Mouse (Mus musculus): ENCODE measurements at regions not wholly inside any gene's neighbourhood (a gene's known extent, or its start where the extent isn't known, plus 50 kb on each side); places are given as distances from the start of the nearest gene placed in this dataset.

DNA sequence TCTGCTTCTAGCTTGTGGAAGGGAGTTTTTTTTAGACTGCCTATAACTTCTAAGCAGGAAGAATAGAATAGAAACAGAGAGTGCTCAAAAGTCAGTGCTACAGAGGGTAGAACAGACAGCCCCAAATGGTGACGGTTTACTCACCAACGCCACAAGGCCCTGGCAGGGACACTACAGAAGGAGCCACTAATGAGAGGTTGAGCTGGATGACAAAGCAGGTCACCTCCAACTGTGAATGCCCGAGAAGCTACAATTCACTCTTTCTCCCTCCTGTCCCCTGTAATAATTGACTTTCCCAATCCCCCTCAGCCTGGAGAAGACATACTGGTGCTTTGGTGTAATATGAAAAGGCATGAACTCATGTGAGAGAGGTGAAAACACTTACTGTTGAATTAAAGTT, 106.5 kb upstream of the Arl4c start:
- DNase-seq (ENCODE audit: low spot score in 2 of 2), result no peak

DNA sequence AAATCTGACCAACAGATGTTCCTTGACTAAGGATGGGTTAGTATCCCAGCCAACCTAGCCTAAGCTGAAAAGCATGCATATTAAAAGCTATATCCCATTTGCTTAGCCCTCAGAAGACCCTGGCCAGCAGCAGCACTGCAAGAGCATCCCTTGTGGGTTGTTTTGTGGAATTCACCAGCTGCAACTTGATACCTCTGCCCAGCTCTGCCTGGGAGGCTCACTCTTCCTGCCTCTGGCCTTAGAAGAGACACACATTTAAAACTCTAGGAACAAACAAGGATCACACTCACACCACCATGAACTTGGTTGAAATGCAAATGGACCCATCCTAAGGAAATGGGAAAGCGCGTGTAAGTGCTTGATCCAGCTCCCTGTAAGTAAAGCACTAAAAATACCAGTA, 107.7 kb upstream of the Arl4c start:
- no peak for DNase-seq (ENCODE audit: low spot score in 2 of 2)

GRCm38 (mm10) chr1:88813200-88813599, 111.2 kb upstream of the Arl4c start:
- no peak for DNase-seq (ENCODE audit: low spot score in 2 of 2)

GRCm38 (mm10) chr1:88816376-88816945, 114.4 kb upstream of the Arl4c start:
- DNase-seq (ENCODE audit: low spot score in 2 of 2), result peak in 1 of 2 experiments; percentile 5

DNA sequence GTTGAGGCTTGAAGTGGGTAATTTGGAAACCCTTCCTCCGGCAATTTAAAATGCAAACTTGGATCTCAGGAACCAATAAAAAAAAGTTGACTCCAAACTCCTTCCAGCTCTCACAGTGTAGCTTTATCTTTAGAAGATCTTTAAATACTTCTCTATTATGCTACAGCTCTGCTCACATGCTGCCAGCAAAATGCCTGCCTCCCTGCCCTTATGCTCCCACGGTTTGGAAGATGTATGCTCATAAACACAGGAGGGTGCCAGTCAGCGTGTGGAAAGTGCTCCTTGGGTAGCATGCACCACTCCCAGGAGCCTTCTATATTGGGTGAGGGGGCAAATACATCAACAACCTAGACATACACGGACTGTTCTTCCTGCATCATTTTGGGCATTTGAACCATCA, 123.2 kb upstream of the Arl4c start:
- DNase-seq (ENCODE audit: low spot score in 2 of 2), result peak; percentile 8 to 35

DNA sequence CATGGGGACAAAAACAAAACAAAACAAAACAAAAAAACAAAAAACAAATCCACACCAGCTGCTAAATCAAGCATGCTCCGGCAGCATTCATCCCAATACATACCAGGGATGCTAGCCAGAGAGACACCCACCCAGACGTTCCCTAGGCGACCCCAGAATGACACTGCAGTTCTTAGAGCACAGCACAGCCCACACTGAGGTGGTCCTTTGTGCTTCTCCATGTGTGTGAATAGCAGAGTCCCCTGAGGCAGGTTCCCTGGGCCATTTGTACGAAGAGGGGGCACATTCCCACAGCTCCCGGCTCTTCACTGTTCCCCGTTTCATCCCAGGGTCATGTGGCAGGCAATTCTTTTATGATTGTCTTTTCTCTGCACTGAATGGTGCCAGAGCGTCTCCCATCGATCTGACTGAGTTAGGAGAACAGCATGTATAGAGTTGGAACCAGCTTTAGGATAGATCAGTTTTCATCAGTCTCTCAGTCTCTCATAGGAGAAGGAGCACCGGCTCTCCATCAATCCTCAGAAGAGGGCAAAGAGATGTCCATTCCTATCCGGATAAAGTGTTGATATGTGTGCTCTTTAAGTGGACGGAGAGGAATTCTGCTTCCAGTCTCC, 136.7 kb upstream of the Arl4c start:
- DNase-seq (ENCODE audit: low spot score in 2 of 2), result no peak

GRCm38 (mm10) chr1:88839407-88839976, 137.5 kb upstream of the Arl4c start:
- DNase-seq (ENCODE audit: low spot score in 2 of 2), result no peak

DNA sequence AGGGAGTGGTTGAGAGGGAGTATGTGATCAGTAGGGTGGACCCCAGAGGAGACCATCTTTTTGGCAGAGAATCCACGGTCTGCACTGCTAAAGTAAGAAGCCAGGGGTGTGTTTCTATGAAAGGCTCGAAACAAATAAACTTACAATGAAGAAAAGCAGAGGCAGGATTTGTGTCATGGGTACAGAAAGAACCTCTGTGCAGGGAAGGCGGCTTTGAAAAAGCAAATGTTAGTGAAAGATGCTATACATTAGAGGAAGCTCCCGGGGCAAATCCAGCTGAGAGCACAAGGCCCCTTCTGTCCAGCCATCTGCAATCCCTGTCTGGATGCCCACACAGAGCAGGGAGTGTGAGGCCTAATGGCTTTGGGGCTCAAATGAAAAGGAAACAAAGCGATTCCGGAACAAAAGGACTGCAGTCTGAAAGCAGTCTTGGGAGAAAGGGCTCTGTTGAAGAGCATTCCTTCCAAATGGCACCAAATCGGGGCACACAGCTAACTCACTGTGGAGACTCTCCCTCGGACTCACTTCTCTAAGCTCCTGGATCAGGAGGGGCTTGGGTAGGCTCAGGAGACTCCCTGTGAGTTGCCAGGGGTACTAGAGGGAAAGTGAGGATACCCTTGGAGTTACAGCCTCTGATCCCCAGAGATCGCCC, 138.1 kb upstream of the Arl4c start:
- DNase-seq (ENCODE audit: low spot score in 2 of 2), result peak; percentile 8 to 22

DNA sequence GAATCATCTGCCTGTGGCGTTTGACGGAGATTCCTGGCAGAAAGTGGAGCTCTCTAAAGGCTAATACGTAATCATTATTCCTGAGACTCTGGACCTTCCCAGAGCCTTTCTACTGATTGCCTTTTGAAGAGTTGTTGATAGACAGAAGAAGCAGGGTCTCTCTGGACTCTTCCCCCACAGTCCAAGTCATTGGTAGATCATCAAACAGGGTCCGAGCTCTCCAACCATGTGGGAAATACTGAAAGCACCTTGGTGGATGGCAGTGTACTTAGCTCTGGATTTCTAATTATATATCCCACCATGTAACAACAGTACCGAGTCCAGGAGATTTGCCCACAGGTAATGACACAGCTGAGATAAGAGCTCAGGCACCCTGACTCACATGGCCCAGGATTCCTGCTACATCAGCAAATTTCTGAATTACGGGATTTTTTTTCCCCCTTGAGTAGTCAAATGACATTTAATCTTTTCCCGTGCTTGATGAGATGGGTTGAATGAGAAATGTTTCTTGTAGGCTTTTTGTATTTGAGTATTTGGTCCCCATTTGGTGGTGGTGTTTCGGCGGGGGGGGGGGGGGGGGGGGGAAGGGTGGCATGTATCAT, 139.1 kb upstream of the Arl4c start:
- DNase-seq (ENCODE audit: low spot score in 2 of 2), result no peak

- no peak for DNase-seq (ENCODE audit: low spot score in 2 of 2)
Measured at GRCm38 (mm10) chr1:88847333-88848091, 145.5 kb upstream of the Arl4c start.

DNA sequence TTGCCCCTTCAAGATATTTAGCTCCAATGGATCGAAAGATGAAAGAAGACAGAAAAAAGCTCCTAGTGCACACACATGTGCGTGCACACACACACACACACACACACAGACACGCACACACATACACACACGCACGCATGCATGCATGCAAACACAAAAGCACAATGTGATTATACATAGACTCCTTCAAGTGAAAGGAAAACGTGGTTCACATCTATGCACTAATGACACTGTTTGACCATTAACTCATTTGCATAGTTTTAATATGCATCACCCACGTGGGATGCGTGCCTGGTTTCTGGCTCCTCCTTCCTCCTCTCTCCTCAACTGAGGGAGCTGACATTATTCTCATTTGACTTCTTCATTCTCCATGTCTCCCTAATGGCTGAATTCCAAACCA, 146.2 kb upstream of the Arl4c start:
- DNase-seq (ENCODE audit: low spot score in 2 of 2), result no peak

GRCm38 (mm10) chr1:88849421-88849820, 147.4 kb upstream of the Arl4c start:
- no peak for DNase-seq (ENCODE audit: low spot score in 2 of 2)

GRCm38 (mm10) chr1:88851931-88852330, 149.9 kb upstream of the Arl4c start:
- no peak for DNase-seq (ENCODE audit: low spot score in 2 of 2)

- no peak for DNase-seq (ENCODE audit: low spot score in 2 of 2)
Measured at GRCm38 (mm10) chr1:88860871-88861589, 159.0 kb upstream of the Arl4c start.

DNA sequence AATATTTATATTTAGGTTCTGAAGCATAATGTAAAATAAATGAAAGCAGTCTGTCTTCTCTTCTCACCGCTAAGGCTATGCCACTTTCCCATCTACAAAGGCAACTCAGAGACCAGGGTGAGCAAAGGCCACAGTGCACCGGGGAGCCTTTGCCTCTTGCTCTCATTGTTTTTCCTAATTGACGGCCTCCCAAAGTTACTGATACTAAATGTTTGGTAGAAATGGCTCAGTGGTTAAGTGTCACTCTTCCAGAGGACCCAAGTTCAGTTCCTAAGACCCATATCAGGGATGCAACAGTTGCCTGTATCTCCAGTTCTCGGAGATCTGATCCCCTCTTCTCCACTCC, 159.5 kb upstream of the Arl4c start:
- DNase-seq (ENCODE audit: low spot score in 2 of 2), result no peak

DNA sequence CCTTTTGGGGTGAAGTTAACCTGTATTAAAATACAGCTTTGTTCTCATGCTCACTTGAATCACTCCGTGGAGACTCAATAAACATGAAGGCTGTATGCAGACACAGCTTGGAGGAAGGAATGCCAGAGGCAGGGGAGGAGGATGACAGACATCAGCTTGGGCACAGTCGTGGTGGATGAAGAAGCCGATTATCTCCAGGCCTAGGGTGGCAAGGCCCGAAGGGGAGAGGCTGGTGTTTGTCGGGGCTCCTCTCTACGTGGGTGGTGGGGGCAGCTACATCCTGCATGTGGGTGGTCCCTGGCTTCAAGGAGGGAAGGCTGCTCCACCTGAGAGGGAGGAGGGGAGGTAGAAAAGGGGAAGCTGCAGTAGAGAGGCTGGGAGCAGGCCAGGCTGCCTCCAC, 163.4 kb upstream of the Arl4c start:
- DNase-seq (ENCODE audit: low spot score in 2 of 2), result no peak

- no peak for DNase-seq (ENCODE audit: low spot score in 2 of 2)
Measured at GRCm38 (mm10) chr1:88866571-88866970, 164.6 kb upstream of the Arl4c start.

GRCm38 (mm10) chr1:88867138-88867537, 165.1 kb upstream of the Arl4c start:
- no peak for DNase-seq (ENCODE audit: low spot score in 2 of 2)

DNA sequence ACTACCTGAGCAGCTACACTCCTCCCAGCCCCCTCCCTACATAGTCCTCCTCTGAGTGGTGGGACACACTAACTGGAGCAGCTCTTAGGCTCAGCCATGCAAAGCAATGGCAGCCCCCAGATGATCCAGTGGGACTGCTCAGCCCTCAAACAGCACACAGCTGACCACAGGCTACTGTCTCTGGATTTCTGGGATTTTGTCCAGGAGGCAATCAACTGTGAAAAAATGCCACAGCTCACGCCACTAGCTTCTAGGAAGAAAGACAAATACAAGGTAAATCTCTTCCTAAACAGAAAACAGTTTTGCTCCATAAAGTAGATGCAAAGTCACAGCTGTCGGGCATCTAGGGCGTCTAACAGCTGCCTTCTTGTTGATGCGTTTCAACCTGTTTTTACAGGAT, 167.9 kb upstream of the Arl4c start:
- no peak for DNase-seq (ENCODE audit: low spot score in 2 of 2)

DNA sequence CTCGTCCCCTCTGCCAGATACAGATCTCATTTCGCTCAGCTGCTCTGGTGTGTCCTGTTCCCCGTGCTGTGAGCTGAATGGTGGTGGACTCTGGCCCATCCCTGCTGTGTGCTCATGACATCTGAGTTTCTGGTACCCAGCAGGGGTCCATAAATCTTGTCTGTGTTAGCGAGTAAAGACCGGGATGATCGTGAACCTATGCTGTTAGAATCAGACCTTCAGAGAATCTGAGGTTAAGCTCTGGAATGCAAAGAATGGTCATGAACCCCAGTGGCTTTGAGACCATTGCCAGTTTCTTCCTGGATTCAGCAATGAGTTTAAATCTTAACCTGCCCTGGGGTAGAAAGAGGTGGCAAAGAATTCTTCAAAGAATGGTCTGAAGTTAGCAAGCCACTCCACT, 173.3 kb upstream of the Arl4c start:
- no peak for DNase-seq (ENCODE audit: low spot score in 2 of 2)

GRCm38 (mm10) chr1:88877441-88877840, 175.4 kb upstream of the Arl4c start:
- no peak for DNase-seq (ENCODE audit: low spot score in 2 of 2)
